Mouse (Mus musculus) MEL (cell line): ENCODE data around the gene Sptlc2. TPM values are rescaled to one million over a fixed set of nuclear protein-coding genes. Genes with fewer than 3 reads are reported as not detected.

Source experiments
- DNase-seq: peaks from one replicate; pipeline ENCODE4 v3.0.0; 2011; ENCODE audit warnings: low read depth, low spot score
- H3K27ac ChIP-seq: 2 replicates; pipeline ENCODE4 v1.5.1; 2012; ENCODE audit warnings: low read depth, mild to moderate bottlenecking, control low read depth, low read length, moderate library complexity; ENCODE audit not compliant: control insufficient read depth
- H3K27me3 ChIP-seq, 2 experiments: fragments of 150-350 bp in 1 of 2; sonication (generic) in 1 of 2; 2 replicates each; pipeline ENCODE4 v1.6.1; 2012; ENCODE audit warnings: low read length in 2 of 2, mild to moderate bottlenecking in 2 of 2, improper control_type of control experiment in 1 of 2, moderate library complexity in 1 of 2; ENCODE audit not compliant: insufficient read depth in 2 of 2, control insufficient read depth in 1 of 2
- H3K36me3 ChIP-seq, 2 experiments: 2 replicates each; pipeline ENCODE4 v1.6.1; 2012 to 2014; ENCODE audit warnings: low read length in 2 of 2, improper control_type of control experiment in 1 of 2, inconsistent platforms in 1 of 2, mild to moderate bottlenecking in 1 of 2; ENCODE audit not compliant: insufficient read depth in 2 of 2, control insufficient read depth in 1 of 2
- H3K4me1 ChIP-seq, 2 experiments: fragments of 150-350 bp in 1 of 2; sonication (generic) in 1 of 2; 2 replicates each; pipeline ENCODE4 v1.6.1; 2012; ENCODE audit warnings: low read length in 2 of 2, improper control_type of control experiment in 1 of 2, mild to moderate bottlenecking in 1 of 2; ENCODE audit not compliant: insufficient read depth in 2 of 2, control insufficient read depth in 1 of 2
- H3K4me3 ChIP-seq, 2 experiments: fragments of 150-350 bp in 1 of 2; sonication (generic) in 1 of 2; 2 replicates each; pipeline ENCODE4 v1.5.1; 2012; ENCODE audit warnings: low read depth in 2 of 2, low read length in 2 of 2, mild to moderate bottlenecking in 2 of 2, moderate library complexity in 2 of 2, control low read depth in 1 of 2, improper control_type of control experiment in 1 of 2; ENCODE audit not compliant: control insufficient read depth in 1 of 2, insufficient read depth in 1 of 2
- H3K79me2 ChIP-seq: 2 replicates; pipeline ENCODE4 v1.6.1; 2012; ENCODE audit warnings: mild to moderate bottlenecking, low read length, moderate library complexity; ENCODE audit not compliant: control insufficient read depth, poor library complexity, insufficient read depth
- H3K9ac ChIP-seq: 2 replicates; pipeline ENCODE4 v1.6.1; 2012; ENCODE audit warnings: low read depth, mild to moderate bottlenecking, control low read depth, low read length, moderate library complexity; ENCODE audit not compliant: control insufficient read depth, poor library complexity, severe bottlenecking
- H3K9me3 ChIP-seq: fragments of 150-350 bp; sonication (generic); replicated peaks from 2 replicates; pipeline ENCODE4 v1.6.1; 2012; ENCODE audit warnings: mild to moderate bottlenecking, low read length, improper control_type of control experiment, moderate library complexity; ENCODE audit not compliant: insufficient read depth
- BHLHE40 ChIP-seq: IDR thresholded peaks from 2 replicates; pipeline ENCODE4 v1.6.1; 2012; ENCODE audit warnings: low read depth, mild to moderate bottlenecking, inconsistent platforms, low read length, improper control_type of control experiment, borderline replicate concordance
- CHD1 ChIP-seq: IDR thresholded peaks from 2 replicates; pipeline ENCODE4 v1.6.1; 2012; ENCODE audit warnings: low read depth, mild to moderate bottlenecking, inconsistent platforms, low read length, improper control_type of control experiment
- CHD2 ChIP-seq: IDR thresholded peaks from 2 replicates; pipeline ENCODE4 v1.6.1; 2011; ENCODE audit warnings: low read length, improper control_type of control experiment
- CTCF ChIP-seq, 3 experiments: IDR thresholded peaks in 2 of 3; conservative IDR thresholded peaks in 1 of 3; 2 replicates each; pipeline ENCODE4 v1.5.1; 2011 to 2012; ENCODE audit warnings: low read length in 3 of 3, low read depth in 2 of 3, mild to moderate bottlenecking in 2 of 3, improper control_type of control experiment in 1 of 3, inconsistent platforms in 1 of 3, mixed read lengths in 1 of 3, moderate library complexity in 1 of 3; ENCODE audit not compliant: control insufficient read depth in 1 of 3, insufficient read depth in 1 of 3, poor library complexity in 1 of 3, severe bottlenecking in 1 of 3
- E2F4 ChIP-seq: IDR thresholded peaks from 2 replicates; pipeline ENCODE4 v1.6.1; 2011; ENCODE audit warnings: low read depth, low read length, improper control_type of control experiment, borderline replicate concordance
- ELF1 ChIP-seq: IDR thresholded peaks from 2 replicates; pipeline ENCODE4 v1.6.1; 2014; ENCODE audit warnings: low read depth, mild to moderate bottlenecking, inconsistent platforms, low read length, improper control_type of control experiment, moderate library complexity
- EP300 ChIP-seq, 2 experiments: IDR thresholded peaks; 2 replicates each; pipeline ENCODE4 v1.6.1; 2011; ENCODE audit warnings: improper control_type of control experiment in 2 of 2, low read length in 2 of 2, low read depth in 1 of 2, mild to moderate bottlenecking in 1 of 2
- ETS1 ChIP-seq: IDR thresholded peaks from 2 replicates; pipeline ENCODE4 v1.6.1; 2012; ENCODE audit warnings: low read depth, mild to moderate bottlenecking, inconsistent platforms, low read length, improper control_type of control experiment, moderate library complexity
- GABPA ChIP-seq: IDR thresholded peaks from 2 replicates; pipeline ENCODE4 v1.6.1; 2012; ENCODE audit warnings: low read depth, mild to moderate bottlenecking, inconsistent platforms, low read length, improper control_type of control experiment, moderate library complexity
- GATA1 ChIP-seq: IDR thresholded peaks from 2 replicates; pipeline ENCODE4 v1.6.1; 2011; ENCODE audit warnings: low read depth, low read length, improper control_type of control experiment
- HCFC1 ChIP-seq: IDR thresholded peaks from 2 replicates; pipeline ENCODE4 v1.6.1; 2012; ENCODE audit warnings: low read depth, mild to moderate bottlenecking, inconsistent platforms, low read length, improper control_type of control experiment, moderate library complexity
- JUND ChIP-seq: IDR thresholded peaks from 2 replicates; pipeline ENCODE4 v1.6.1; 2011; ENCODE audit warnings: low read depth, mild to moderate bottlenecking, improper control_type of control experiment, low read length
- KAT2A ChIP-seq: conservative IDR thresholded peaks from 2 replicates; pipeline ENCODE4 v1.6.1; 2012; ENCODE audit warnings: low read depth, low read length, improper control_type of control experiment, inconsistent platforms
- MAFK ChIP-seq: IDR thresholded peaks from 2 replicates; pipeline ENCODE4 v1.6.1; 2011; ENCODE audit warnings: low read depth, mild to moderate bottlenecking, low read length, improper control_type of control experiment, borderline replicate concordance
- MAX ChIP-seq: IDR thresholded peaks from 2 replicates; pipeline ENCODE4 v1.6.1; 2011; ENCODE audit warnings: low read length, improper control_type of control experiment
- MAZ ChIP-seq: IDR thresholded peaks from 2 replicates; pipeline ENCODE4 v1.6.1; 2012; ENCODE audit warnings: low read depth, mild to moderate bottlenecking, inconsistent platforms, low read length, improper control_type of control experiment
- MEF2A ChIP-seq: IDR thresholded peaks from 2 replicates; pipeline ENCODE4 v1.6.1; 2014; ENCODE audit warnings: low read depth, mild to moderate bottlenecking, inconsistent platforms, low read length, improper control_type of control experiment; ENCODE audit not compliant: poor library complexity, insufficient replicate concordance, severe bottlenecking; ENCODE audit errors: extremely low read depth
- MYB ChIP-seq: IDR thresholded peaks from 2 replicates; pipeline ENCODE4 v1.6.1; 2011; ENCODE audit warnings: mild to moderate bottlenecking, low read depth, low read length, improper control_type of control experiment
- MYC ChIP-seq: IDR thresholded peaks from 2 replicates; pipeline ENCODE4 v1.6.1; 2011; ENCODE audit warnings: low read depth, mild to moderate bottlenecking, low read length, improper control_type of control experiment, moderate library complexity
- NELFE ChIP-seq: IDR thresholded peaks from 2 replicates; pipeline ENCODE4 v1.6.1; 2011; ENCODE audit warnings: low read depth, low read length, improper control_type of control experiment
- NRF1 ChIP-seq: IDR thresholded peaks from 2 replicates; pipeline ENCODE4 v1.6.1; 2014; ENCODE audit warnings: low read depth, mild to moderate bottlenecking, inconsistent platforms, low read length, improper control_type of control experiment, moderate library complexity; ENCODE audit not compliant: poor library complexity, insufficient read depth, severe bottlenecking
- POLR2A ChIP-seq, 2 experiments: IDR thresholded peaks; 2 replicates each; pipeline ENCODE4 v1.6.1; 2011 to 2012; ENCODE audit warnings: low read length in 2 of 2, mild to moderate bottlenecking in 2 of 2, control low read depth in 1 of 2, improper control_type of control experiment in 1 of 2, low read depth in 1 of 2, moderate library complexity in 1 of 2; ENCODE audit not compliant: control insufficient read depth in 1 of 2, insufficient read depth in 1 of 2, poor library complexity in 1 of 2
- POLR2AphosphoS2 ChIP-seq: IDR thresholded peaks from 2 replicates; pipeline ENCODE4 v1.6.1; 2011; ENCODE audit warnings: low read length, improper control_type of control experiment
- POLR2AphosphoS5 ChIP-seq: IDR thresholded peaks from 2 replicates; pipeline ENCODE4 v1.6.1; 2012; ENCODE audit warnings: low read depth, borderline replicate concordance, mild to moderate bottlenecking, inconsistent platforms, low read length, moderate library complexity, mixed read lengths
- RAD21 ChIP-seq: IDR thresholded peaks from 2 replicates; pipeline ENCODE4 v1.6.1; 2011; ENCODE audit warnings: mild to moderate bottlenecking, low read depth, low read length, improper control_type of control experiment
- RCOR1 ChIP-seq: IDR thresholded peaks from 2 replicates; pipeline ENCODE4 v1.6.1; 2012; ENCODE audit warnings: low read depth, mild to moderate bottlenecking, inconsistent platforms, low read length, improper control_type of control experiment
- SIN3A ChIP-seq: IDR thresholded peaks from 2 replicates; pipeline ENCODE4 v1.6.1; 2012; ENCODE audit warnings: low read length, improper control_type of control experiment, inconsistent platforms
- SMC3 ChIP-seq: IDR thresholded peaks from 2 replicates; pipeline ENCODE4 v1.6.1; 2011; ENCODE audit warnings: low read depth, low read length, improper control_type of control experiment
- TAL1 ChIP-seq: IDR thresholded peaks from 2 replicates; pipeline ENCODE4 v1.6.1; 2012; ENCODE audit warnings: mild to moderate bottlenecking, inconsistent platforms, low read length, moderate library complexity, mixed read lengths
- TBP ChIP-seq: IDR thresholded peaks from 2 replicates; pipeline ENCODE4 v1.8.0; 2011; ENCODE audit warnings: low read depth, low read length, improper control_type of control experiment
- TCF12 ChIP-seq: IDR thresholded peaks from 2 replicates; pipeline ENCODE4 v1.6.1; 2014; ENCODE audit warnings: low read depth, mild to moderate bottlenecking, inconsistent platforms, low read length, improper control_type of control experiment, moderate library complexity
- UBTF ChIP-seq: IDR thresholded peaks from 2 replicates; pipeline ENCODE4 v1.6.1; 2012; ENCODE audit warnings: low read depth, mild to moderate bottlenecking, inconsistent platforms, low read length, improper control_type of control experiment, moderate library complexity, borderline replicate concordance; ENCODE audit not compliant: insufficient read depth
- USF1 ChIP-seq: IDR thresholded peaks from 2 replicates; pipeline ENCODE4 v1.6.1; 2014; ENCODE audit warnings: low read depth, mild to moderate bottlenecking, inconsistent platforms, low read length, improper control_type of control experiment, moderate library complexity
- USF2 ChIP-seq, 2 experiments: IDR thresholded peaks; 2 replicates each; pipeline ENCODE4 v1.6.1; 2011 to 2012; ENCODE audit warnings: improper control_type of control experiment in 2 of 2, low read length in 2 of 2, borderline replicate concordance in 1 of 2, inconsistent platforms in 1 of 2, low read depth in 1 of 2, mild to moderate bottlenecking in 1 of 2; ENCODE audit not compliant: insufficient read depth in 1 of 2
- ZC3H11A ChIP-seq: IDR thresholded peaks from 2 replicates; pipeline ENCODE4 v1.6.1; 2012; ENCODE audit warnings: low read depth, mild to moderate bottlenecking, inconsistent platforms, low read length, improper control_type of control experiment
- ZKSCAN1 ChIP-seq: IDR thresholded peaks from 2 replicates; pipeline ENCODE4 v1.6.1; 2012; ENCODE audit warnings: low read depth, mild to moderate bottlenecking, inconsistent platforms, low read length, improper control_type of control experiment, moderate library complexity
- ZMIZ1 ChIP-seq: IDR thresholded peaks from 2 replicates; pipeline ENCODE4 v1.6.1; 2012; ENCODE audit warnings: low read depth, mild to moderate bottlenecking, inconsistent platforms, low read length, improper control_type of control experiment, moderate library complexity
- ZNF384 ChIP-seq: IDR thresholded peaks from 2 replicates; pipeline ENCODE4 v1.6.1; 2012; ENCODE audit warnings: low read depth, mild to moderate bottlenecking, inconsistent platforms, low read length, improper control_type of control experiment
- polyA plus RNA-seq, 2 experiments: library from polyadenylated mRNA; stranded (reverse) in 1 of 2; unstranded in 1 of 2; fragments of >175 nt in 1 of 2; fragments of >200 nt in 1 of 2; gene quantifications; 2 replicates each; pipeline versions ENCODE4 v1.2.1 to v1.2.4; 2012; ENCODE audit warnings: low replicate concordance in 2 of 2, low read depth in 1 of 2; ENCODE audit not compliant: insufficient read length in 2 of 2, insufficient read depth in 1 of 2, missing spikeins in 1 of 2
- total RNA-seq: library from RNA; depleted of rRNA; stranded (reverse); fragments of 300-350 nt; gene quantifications from 2 replicates; pipeline ENCODE4 v1.2.3, GENCODE M21; 2012

Sptlc2 gene
- total and polyA plus RNA-seq, 3 experiments: 61.6 to 75.9 TPM; not detected in 1

DNA sequence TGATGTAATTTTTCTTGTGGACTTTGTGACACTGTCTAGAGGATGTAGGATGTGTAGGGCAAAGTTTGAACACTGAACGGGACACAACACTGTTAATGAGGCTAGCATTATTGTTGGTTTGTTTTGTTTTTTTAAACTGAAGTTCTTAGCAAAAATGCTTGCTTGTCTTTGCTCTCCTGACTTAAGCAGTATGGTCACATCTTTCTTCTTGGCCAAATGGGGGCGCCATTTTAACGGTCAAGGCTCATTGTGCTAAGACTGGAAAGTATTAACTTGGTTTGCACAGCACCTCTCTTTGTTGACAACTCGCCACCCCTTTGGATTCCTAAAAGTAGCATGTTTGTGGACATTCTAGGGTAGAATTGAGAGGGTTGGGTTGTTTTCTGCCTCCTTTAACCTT, 120.5 kb downstream of the Sptlc2 start:
- Histone ChIP-seq H3K27ac (0 out of 2 replicates have a peak overlapping the region, but pooled peaks have one; percentile 18), H3K4me1 (peaks cover 0 to 7% of the 10 kb centered on the region in 2 experiments; a peak in 3 of 4 replicates)
- peak; percentile 80 for DNase-seq
- TF ChIP-seq GATA1 (no peak), HCFC1 (no peak; the same call in none of the 2 replicates), USF2 (IDR thresholded peaks at IDR 0.05; ENCODE audit: borderline replicate concordance in 1 of 2, insufficient read depth in 1 of 2, low read depth in 1 of 2, low read length in 2 of 2) (no peak), MAZ (no peak), NRF1 (no peak), NELFE (no peak), KAT2A (no peak), ZNF384 (no peak), POLR2A (IDR thresholded peaks at IDR 0.05; ENCODE audit: control insufficient read depth in 1 of 2, insufficient read depth in 1 of 2, low read depth in 1 of 2, low read length in 2 of 2, poor library complexity in 1 of 2) (no peak), JUND (no peak), RCOR1 (no peak), CTCF (IDR thresholded peaks at IDR 0.05 in 2 of 3, conservative IDR thresholded peaks at IDR 0.05 in 1 of 3; ENCODE audit: control insufficient read depth in 1 of 3, insufficient read depth in 1 of 3, low read depth in 2 of 3, low read length in 3 of 3, poor library complexity in 1 of 3, severe bottlenecking in 1 of 3) (peak; percentile 38 to 70 (median 59)), ZKSCAN1 (no peak), POLR2AphosphoS5 (no peak), TAL1 (no peak), EP300 (IDR thresholded peaks at IDR 0.05; ENCODE audit: low read depth in 1 of 2, low read length in 2 of 2) (no peak), MEF2A (no peak), ZMIZ1 (no peak), SIN3A (no peak), POLR2AphosphoS2 (peak; percentile 3; the same call in 1 of the 2 replicates), SMC3 (peak; percentile 48), TCF12 (no peak), CHD1 (0 out of 2 replicates have a peak, but pooled peaks have one; percentile 40), ELF1 (no peak), GABPA (no peak), ZC3H11A (no peak; the same call in 1 of the 2 replicates), TBP (no peak), MYB (peak; percentile 61; the same call in 1 of the 2 replicates), BHLHE40 (no peak), MAX (no peak), RAD21 (peak; percentile 54), ETS1 (no peak), CHD2 (no peak), MYC (no peak), MAFK (no peak), E2F4 (no peak), UBTF (no peak), USF1 (no peak)

More for the DNA sequence above, 120.5 kb downstream of the Sptlc2 start:
- H3K9ac ChIP-seq: peak overlapping the region; percentile 92
- H3K79me2 ChIP-seq: peaks cover 25% of the 10 kb centered on the region
- peaks cover 16 to 17% of the 10 kb centered on the region in 2 experiments for H3K36me3 ChIP-seq
- peak overlapping the region; percentile 74 to 90 for H3K4me3 ChIP-seq
- H3K9me3 ChIP-seq: no peaks in the 10 kb centered on the region
- H3K27me3 ChIP-seq: no peaks in the 10 kb centered on the region
